Mouse (Mus musculus) left cerebral cortex, adult 18-20 months (tissue): ENCODE measurements around the gene Nrgn. TPM values are rescaled to one million over a fixed set of nuclear protein-coding genes. Genes with fewer than 3 reads are reported as not detected.
A peak's percentile ranks its signal among the peaks of the same experiment; 100 is the strongest.

ENCODE experiments used
- DNase-seq, 2 experiments: peaks; one replicate each; pipeline ENCODE4 v3.0.0; 2021 to 2022; ENCODE audit warnings: low spot score in 2 of 2, mixed read lengths in 1 of 2
- long read RNA-seq, 2 experiments: library from polyadenylated mRNA; stranded (forward); transcript quantifications; one replicate each; pipeline ENCODE4 v2.0.0; 2021
- total RNA-seq, 2 experiments: library from RNA; stranded (reverse); gene quantifications; 2 replicates each; pipeline ENCODE4 v1.2.3; 2021

Gene Nrgn
- total RNA-seq, result 1,000 to 10,000 TPM; 1,653 to 1,729 TPM
- long read RNA-seq, experiment 1, partial matches to known transcripts, result 75 of 2,815 reads
- long read RNA-seq, experiment 1, other reads (novel, unspliced or antisense), result 2,740 of 2,815 reads
- long read RNA-seq, experiment 2, partial matches to known transcripts, result 4 of 2,108 reads
- long read RNA-seq, experiment 2, other reads (novel, unspliced or antisense), result 2,104 of 2,108 reads

DNA sequence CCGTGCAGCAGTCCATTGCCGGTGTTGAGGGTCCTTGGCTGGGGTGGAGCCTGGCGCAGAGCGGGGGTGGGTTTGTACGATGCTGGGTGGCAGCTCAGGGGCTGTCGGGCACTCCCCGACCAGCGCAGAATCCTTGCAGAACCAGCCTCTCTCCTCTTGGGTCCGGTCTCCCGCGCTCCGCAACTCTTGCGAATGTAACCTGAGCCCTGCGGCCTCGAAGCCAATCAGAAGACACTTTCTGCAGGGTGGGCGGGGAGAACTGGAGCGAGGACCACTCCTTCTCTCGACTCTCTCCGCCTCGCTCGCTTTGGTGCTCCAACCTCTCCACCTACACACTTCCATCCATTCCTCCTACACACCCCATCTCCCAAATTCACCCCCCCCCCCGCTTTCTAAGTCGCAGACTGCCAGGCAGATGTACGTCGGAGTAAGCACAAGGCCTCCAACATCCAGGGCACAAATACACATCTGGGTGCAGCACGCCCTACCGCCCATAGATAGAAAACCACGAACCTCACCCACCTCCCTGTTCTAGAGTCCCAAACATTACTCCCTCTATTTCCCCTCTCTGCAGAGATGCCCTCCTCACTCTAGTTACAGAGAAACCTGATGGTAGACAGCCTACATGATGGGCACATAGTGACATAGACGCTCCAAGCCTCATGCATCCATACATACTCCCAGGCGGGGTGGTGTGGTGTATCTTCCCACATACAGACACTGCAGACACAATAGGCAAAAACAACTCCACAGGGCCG, at the start of gene Nrgn:
Gene Nrgn, minus strand, starts transcription at position 369 of the 758 bp plus-strand sequence.
- DNase-seq, result peak; percentile 89 to 93

DNA sequence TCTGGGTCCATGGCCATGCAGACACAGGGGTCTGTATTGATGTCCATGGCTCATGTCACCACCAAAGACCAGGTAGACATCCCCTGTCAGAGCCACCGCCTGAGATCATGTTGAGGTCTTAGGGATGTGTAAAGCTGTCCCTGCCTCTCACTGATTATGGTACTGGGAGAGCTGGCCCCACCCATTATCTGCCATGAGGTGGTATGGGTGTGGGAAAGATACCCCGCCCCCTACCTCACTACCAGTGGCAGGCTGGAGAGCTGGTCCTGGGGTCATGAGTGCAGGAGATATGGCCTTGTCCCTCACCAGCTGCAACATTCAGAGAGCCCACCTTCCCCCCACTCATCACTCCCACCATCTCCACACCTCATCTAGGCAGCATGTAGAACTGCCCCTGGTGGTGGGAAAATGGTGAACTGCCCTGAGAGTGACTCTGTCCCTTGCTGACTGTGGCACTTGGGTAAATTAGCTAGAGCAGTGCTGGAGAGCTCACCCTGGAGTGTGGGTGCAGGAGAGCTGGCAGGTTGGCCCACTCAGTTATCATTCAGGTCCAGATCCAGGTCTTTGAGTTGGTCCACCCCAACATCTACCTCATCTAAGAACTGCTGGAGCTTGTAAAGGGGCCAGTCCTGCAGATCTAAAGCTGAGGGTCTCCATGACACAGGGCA, 48.0 kb upstream of the Nrgn start:
- DNase-seq, result no peak

DNA sequence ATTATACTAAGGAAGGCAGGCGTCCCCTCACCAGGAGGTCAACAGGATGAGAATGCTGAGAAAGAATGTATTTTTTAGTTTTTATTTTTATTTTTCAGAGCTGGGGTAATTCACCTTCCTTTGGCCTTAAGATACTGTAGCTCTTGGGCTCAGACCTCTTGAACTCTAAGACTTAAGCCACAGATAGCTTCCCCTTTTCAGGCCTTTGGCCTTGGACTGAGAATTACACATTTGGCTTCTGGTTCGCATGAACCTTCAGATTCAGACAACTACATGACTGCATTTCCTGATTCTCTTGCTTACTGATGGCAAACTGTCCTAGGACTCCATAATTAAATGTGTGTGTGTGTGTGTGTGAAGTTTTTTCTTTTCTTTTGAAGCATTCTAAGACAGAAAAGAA, 45.9 kb upstream of the Nrgn start:
- no peak for DNase-seq

- no peak for DNase-seq
These were observed 42.9 kb upstream of the Nrgn start for GRCm38 (mm10) chr9:37595570-37595969.

- DNase-seq, result no peak
These were observed 41.0 kb upstream of the Nrgn start for GRCm38 (mm10) chr9:37593690-37594089.

GRCm38 (mm10) chr9:37592633-37593032, 39.9 kb upstream of the Nrgn start:
- no peak for DNase-seq

DNA sequence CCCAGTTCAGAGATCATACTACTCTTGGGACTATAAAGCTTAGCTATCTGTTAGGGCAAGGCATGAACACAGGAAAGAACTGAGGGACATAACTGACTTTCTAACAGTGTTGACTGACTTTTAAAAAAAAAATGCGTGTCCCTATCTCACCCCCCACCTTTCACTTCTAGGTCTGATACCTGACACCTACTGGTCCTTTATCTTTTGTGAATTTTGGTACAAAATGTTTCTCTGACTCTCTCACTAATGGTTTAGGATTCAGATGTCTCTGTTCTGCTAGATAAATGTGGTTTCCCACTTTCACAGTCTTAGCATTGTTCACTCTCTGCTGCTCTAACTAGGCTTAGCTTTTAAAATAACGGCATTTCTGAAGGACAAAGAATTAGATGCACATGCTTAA, 39.3 kb upstream of the Nrgn start:
- no peak for DNase-seq

- DNase-seq, result no peak
These were observed 37.7 kb upstream of the Nrgn start for GRCm38 (mm10) chr9:37590381-37590780.

- no peak for DNase-seq
These were observed 34.0 kb upstream of the Nrgn start for GRCm38 (mm10) chr9:37586718-37587117.

GRCm38 (mm10) chr9:37583594-37583993, 30.9 kb upstream of the Nrgn start:
- no peak for DNase-seq

- peak; percentile 58 to 71 for DNase-seq
These were observed 23.8 kb upstream of the Nrgn start for GRCm38 (mm10) chr9:37576436-37576930.

DNA sequence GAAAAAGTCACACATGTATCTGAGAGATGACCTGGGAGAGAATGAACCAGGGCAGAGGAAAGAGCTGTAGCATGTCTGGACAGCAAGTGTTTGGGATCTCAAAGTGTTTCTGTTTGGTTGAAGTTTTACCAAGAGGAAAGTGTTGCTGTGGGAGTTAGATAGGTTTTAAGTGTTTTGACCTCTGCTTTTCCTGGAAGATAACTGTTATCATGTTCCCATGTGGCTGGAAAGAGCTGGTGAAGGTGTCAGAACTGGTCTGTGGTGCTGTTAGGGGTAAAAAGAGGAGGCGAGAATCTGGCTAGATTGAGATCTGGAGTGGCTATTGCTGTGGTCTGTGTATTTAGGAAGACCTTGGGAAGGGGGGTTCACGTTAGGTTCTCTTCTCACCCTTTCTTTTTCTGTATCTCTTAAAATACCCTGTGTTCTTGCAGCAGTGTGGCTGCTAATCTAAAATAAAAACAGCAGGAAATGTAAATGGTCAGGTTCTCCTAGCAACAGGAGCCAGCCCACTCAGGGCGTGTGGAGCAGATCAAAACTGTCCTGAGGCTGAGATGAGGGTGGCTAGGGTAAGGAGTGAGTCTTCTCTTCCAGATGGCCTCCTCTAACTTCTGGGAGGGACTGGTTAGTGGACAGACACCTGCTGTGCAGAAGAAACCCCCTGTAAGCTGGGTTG, 19.6 kb upstream of the Nrgn start:
- peak in 1 of 2 experiments; percentile 25 for DNase-seq

DNA sequence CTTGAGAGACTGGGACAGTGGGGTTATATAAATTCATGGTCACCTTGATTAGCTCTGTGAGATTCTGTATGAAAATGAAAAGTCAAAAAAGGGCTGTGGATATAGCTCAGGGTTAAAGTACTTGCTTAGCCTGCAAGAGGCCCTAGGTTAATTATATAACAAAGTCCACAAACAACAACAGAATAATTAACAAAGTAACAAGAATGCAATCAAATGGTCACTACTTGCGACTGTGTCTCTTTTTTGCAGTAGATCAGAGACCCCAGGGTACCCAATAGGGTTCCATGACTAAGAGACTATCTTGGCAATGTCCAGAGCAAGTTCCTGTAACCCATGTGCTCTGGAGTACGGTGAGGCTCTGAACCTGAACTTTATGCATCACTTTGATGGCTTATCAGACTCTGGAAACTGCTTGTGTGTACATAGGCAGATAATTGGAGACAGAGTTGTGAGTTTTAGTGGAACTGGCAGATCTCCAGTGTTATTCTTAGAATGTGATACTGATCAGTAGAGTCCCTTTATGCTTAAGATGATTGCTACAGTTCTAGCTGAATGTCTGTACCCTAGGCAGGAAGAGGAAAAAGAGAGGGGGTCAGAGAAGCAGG, 16.6 kb upstream of the Nrgn start:
- no peak for DNase-seq

DNA sequence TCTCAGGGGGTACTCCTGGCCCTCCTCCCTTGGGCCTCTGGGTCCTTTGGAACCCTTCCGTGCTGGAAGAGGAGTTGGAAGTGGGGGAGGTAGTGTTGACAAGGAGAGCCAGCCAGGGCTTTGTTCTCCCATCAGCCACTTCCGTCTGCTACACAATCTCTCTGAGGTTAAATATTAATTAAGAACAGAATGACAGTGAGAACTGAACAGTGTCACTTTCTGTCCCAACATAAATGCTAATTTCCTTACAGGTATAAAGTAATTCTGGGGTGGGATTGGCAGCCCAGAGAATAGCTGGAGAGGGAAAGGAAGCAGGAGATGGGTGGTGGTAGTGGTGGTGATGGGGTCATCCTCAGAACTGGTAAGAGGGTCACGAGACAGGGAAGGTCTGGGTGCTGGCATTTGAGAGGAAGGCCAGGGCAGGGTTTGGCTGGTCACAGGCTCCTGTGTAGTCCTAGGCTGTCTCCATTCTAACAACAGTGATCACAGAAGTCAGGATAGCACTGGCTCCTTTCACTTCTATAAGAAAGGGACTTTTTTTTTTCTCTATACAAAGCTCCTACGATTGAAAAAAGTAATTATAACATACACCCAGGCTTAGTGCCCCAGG, 16.0 kb upstream of the Nrgn start:
- no peak for DNase-seq

- DNase-seq, result peak; percentile 61 to 82
These were observed 15.3 kb upstream of the Nrgn start for GRCm38 (mm10) chr9:37567892-37568604.

DNA sequence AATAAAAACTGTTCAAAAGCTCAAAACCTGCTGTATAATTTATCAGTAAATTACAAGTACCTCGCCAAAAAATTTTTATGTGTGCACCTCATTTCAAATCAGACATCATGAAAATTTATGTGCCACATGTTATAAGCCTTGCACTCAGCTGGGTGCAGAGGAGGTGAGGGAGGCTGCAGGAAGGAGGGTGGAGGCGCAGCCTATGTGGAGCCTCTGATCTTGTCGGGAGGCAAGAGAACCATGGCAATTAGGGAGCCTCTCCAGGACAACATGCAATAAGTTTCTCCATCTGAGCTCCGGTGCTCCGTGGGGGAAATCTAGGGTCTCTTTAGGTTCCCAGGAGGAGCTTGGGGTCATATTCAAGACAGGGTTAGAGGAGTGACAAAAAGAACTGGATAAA, 14.8 kb upstream of the Nrgn start:
- DNase-seq, result no peak

- DNase-seq, result no peak
These were observed 14.3 kb upstream of the Nrgn start for GRCm38 (mm10) chr9:37567019-37567418.

DNA sequence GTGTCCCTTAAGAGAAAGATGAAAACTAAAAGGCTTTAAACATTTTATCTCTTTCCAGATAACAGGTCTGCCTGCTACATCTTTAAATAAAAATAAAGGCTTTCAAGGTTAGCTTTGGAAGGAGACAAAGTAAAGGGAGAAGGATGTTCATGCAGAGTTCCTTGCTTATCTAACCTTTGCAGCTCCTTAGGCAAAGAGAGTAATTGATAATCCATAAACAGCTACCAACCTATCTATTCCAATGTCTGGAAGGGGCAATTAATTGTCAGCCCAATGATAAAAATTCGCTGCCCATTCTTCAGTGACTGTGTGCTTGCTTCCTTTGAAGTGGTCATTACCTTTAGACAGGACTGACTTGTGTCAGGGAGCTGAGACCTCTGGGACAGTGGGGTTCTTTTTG, 11.1 kb upstream of the Nrgn start:
- no peak for DNase-seq

GRCm38 (mm10) chr9:37560617-37561016, 7.9 kb upstream of the Nrgn start:
- no peak for DNase-seq

- DNase-seq, result no peak
These were observed 3.7 kb upstream of the Nrgn start for GRCm38 (mm10) chr9:37556366-37556765.
